Mouse (Mus musculus): ENCODE measurements around the gene Nckap1l. TPM values are rescaled to one million over a fixed set of nuclear protein-coding genes. Genes with fewer than 3 reads are reported as not detected.

The Nckap1l gene
- polyA plus RNA-seq, 1 experiment from 2014 or later = 1.5 TPM

DNA sequence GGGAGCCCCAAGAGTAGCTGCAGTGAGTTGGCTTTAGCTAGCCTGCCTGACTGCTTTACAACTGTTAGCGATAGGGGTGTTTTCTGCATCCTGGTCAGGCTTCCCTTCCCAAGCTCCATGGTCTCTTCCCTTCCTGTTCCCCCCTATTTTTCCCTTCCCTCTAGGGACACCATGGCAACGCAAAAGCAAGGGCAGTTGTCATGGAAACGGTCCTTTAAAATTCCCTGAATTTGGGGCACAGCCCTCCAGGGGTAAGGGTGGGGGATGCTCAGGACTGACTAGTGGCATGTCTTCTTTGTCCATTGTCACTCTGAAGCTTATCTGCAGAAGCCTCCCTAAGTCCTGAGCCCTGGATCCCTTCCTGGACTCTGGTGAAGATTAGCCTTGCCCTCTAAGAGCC, 69.6 kb downstream of the Nckap1l start:
- Histone ChIP-seq H3K36me3 (ENCODE audit: control insufficient read depth, insufficient read depth, low read length) (peaks cover 26% of the 10 kb centered on the region), H3K4me3 (ENCODE audit: low read depth, low read length) (no peak overlapping the region), H3K9ac (ENCODE audit: low read depth, low read length) (no peak overlapping the region), H3K9me3 (replicated peaks; ENCODE audit: control insufficient read depth, low read length, poor library complexity, severe bottlenecking) (no peaks in the 10 kb centered on the region), H3K27ac (ENCODE audit: low read length) (peak overlapping the region; percentile 61; the same call in 1 of the 2 replicates), H3K4me1 (ENCODE audit: control insufficient read depth, insufficient read depth, low read length) (peaks cover 34% of the 10 kb centered on the region), H3K27me3 (ENCODE audit: control insufficient read depth, insufficient read depth, low read depth, low read length) (no peaks in the 10 kb centered on the region), H3K4me2 (ENCODE audit: low read length) (no peak overlapping the region)
- 21% methylated on average over 3 of the region's 3 CpGs for WGBS
- no peak for ATAC-seq

DNA sequence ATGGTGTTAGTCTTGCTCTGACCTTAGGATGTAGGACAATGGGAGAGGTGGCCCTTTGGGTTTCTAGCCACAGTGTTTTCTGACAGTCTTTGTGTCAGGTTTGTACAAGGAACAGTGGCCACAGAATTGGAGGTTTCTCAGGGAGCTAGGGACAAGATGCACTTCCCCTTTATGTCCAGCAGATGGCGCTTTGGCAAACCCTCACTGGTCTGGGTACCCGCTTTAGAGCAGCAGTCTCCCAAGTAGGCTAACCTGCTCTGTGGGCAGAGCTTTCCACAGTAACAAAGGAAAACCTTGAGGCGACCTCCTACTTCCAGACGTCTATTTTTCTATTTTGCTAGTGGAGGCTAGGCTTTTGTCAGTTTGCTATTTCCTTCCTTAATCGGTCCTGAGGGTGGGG, 76.8 kb downstream of the Nckap1l start:
- Histone ChIP-seq H3K9me3 (replicated peaks; ENCODE audit: control insufficient read depth, low read length, poor library complexity, severe bottlenecking) (no peaks in the 10 kb centered on the region), H3K4me3 (ENCODE audit: low read depth, low read length) (no peak overlapping the region), H3K27me3 (ENCODE audit: control insufficient read depth, insufficient read depth, low read depth, low read length) (no peaks in the 10 kb centered on the region), H3K27ac (ENCODE audit: low read length) (peak overlapping the region; percentile 63), H3K4me2 (ENCODE audit: low read length) (no peak overlapping the region), H3K36me3 (ENCODE audit: control insufficient read depth, insufficient read depth, low read length) (peaks cover 9% of the 10 kb centered on the region), H3K9ac (ENCODE audit: low read depth, low read length) (0 out of 2 replicates have a peak overlapping the region, but pooled peaks have one; percentile 20), H3K4me1 (ENCODE audit: control insufficient read depth, insufficient read depth, low read length) (peaks cover 15% of the 10 kb centered on the region)
- WGBS = 5% methylated on average over 5 of the region's 5 CpGs
- ATAC-seq = peak; percentile 77

DNA sequence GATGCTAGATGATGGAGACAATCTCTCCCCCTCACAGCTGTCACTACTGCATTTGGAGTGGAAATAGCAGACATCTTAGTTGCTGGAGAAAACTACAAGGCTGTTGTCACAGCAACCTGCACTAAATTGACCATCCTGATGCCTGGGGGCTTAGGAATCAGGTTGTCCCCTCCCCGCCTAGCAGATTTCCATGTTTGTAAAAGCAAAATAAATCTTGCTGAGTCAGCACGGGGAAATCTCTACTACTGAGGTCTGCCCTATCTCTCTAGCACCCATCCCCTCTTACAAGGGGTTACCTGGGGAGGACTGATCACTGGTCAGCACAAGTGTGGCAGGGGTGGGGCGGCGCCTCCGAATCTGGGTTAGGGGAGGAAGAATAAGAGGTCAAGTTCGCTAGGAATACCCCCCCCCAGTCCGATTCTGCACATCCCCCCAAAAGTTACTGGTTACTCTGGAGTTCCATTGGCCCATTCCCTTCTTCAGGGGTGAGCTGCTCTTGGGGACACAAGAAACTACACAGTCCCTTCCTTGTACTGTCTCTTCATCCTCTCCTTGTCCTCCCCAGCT, 80.5 kb downstream of the Nckap1l start:
- ATAC-seq = no peak
- Histone ChIP-seq H3K27me3 (ENCODE audit: control insufficient read depth, insufficient read depth, low read depth, low read length) (no peaks in the 10 kb centered on the region), H3K27ac (ENCODE audit: low read length) (no peak overlapping the region), H3K4me3 (ENCODE audit: low read depth, low read length) (no peak overlapping the region), H3K9ac (ENCODE audit: low read depth, low read length) (no peak overlapping the region), H3K9me3 (replicated peaks; ENCODE audit: control insufficient read depth, low read length, poor library complexity, severe bottlenecking) (no peaks in the 10 kb centered on the region), H3K36me3 (ENCODE audit: control insufficient read depth, insufficient read depth, low read length) (no peaks in the 10 kb centered on the region), H3K4me2 (ENCODE audit: low read length) (no peak overlapping the region), H3K4me1 (ENCODE audit: control insufficient read depth, insufficient read depth, low read length) (peaks cover 34% of the 10 kb centered on the region)
- WGBS = 83% methylated on average over 7 of the region's 7 CpGs

DNA sequence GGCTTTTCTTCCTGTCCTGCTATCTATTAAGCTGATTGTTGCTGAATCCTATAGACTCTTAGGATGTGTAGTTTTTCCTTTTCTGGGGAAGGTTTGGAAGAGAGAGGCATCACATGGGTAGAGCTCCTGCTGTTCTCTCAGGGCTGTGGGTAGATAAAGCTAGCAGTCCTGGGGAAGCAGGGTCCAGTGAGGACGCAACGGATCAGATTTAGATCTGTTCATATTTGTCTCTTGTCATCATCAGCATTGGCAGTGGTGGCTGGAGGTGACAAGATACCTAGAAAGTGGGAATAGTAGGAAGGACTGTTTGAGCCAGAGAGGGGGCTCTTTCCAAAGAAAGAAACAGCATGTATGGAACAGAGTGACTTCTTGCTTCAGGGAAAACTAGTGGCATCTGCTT, 81.4 kb downstream of the Nckap1l start:
- no peak overlapping the region for H3K9ac ChIP-seq (ENCODE audit: low read depth, low read length)
- H3K4me2 ChIP-seq (ENCODE audit: low read length) = no peak overlapping the region
- no peaks in the 10 kb centered on the region for H3K36me3 ChIP-seq (ENCODE audit: control insufficient read depth, insufficient read depth, low read length)
- H3K9me3 ChIP-seq (replicated peaks; ENCODE audit: control insufficient read depth, low read length, poor library complexity, severe bottlenecking) = no peaks in the 10 kb centered on the region
- no peaks in the 10 kb centered on the region for H3K27me3 ChIP-seq (ENCODE audit: control insufficient read depth, insufficient read depth, low read depth, low read length)
- peaks cover 34% of the 10 kb centered on the region for H3K4me1 ChIP-seq (ENCODE audit: control insufficient read depth, insufficient read depth, low read length)
- no peak overlapping the region for H3K27ac ChIP-seq (ENCODE audit: low read length)
- ATAC-seq = no peak
- 75% methylated on average over 2 of the region's 2 CpGs for WGBS
- H3K4me3 ChIP-seq (ENCODE audit: low read depth, low read length) = no peak overlapping the region

DNA sequence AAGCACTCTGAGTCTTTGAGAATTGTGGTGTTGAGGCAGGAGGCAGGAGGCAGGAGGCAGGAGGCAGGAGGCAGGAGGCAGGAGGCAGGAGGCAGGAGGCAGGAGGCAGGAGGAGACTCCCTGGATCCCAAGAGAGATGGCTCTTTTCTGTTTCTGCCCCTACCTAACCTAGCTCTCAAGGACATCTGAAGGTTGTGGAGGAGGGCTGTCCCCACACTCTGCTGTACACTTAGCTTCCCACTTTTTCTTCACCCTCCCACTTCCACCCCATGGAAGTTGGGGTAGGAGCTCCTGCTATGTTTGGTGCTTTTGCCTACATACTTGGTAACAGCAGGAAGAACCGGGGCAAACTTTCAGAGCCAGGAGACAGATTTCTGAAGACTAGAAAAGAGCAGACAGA, 82.2 kb downstream of the Nckap1l start:
- H3K27me3 ChIP-seq (ENCODE audit: control insufficient read depth, insufficient read depth, low read depth, low read length) = no peaks in the 10 kb centered on the region
- peak overlapping the region; percentile 24; the same call in 1 of the 2 replicates for H3K4me2 ChIP-seq (ENCODE audit: low read length)
- peaks cover 30% of the 10 kb centered on the region for H3K4me1 ChIP-seq (ENCODE audit: control insufficient read depth, insufficient read depth, low read length)
- no peak overlapping the region; the same call in 1 of the 2 replicates for H3K9ac ChIP-seq (ENCODE audit: low read depth, low read length)
- no peaks in the 10 kb centered on the region for H3K36me3 ChIP-seq (ENCODE audit: control insufficient read depth, insufficient read depth, low read length)
- no peaks in the 10 kb centered on the region for H3K9me3 ChIP-seq (replicated peaks; ENCODE audit: control insufficient read depth, low read length, poor library complexity, severe bottlenecking)
- ATAC-seq = no peak
- H3K27ac ChIP-seq (ENCODE audit: low read length) = no peak overlapping the region
- no peak overlapping the region for H3K4me3 ChIP-seq (ENCODE audit: low read depth, low read length)
- 56% methylated on average over 1 of the region's 1 CpGs for WGBS

DNA sequence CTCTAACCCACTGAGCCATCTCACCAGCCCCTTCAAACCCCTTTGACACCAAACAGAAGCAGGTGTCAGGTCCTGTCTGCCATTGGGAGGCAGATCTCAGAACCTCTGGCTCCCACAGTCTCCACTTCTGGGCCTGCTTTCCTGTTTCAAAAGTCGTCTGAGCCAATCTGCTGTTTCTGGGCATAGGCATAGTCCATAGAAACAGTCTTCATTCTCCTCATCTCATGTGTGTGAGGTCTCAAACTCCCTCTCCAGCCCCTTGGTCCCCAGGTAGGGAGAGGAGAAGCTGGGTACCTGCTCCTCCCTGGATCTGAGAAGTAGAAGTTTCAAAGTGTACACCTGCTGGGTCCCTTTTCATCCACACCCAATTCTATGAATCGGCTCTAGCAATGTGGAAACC, 82.9 kb downstream of the Nckap1l start:
- Histone ChIP-seq H3K4me1 (ENCODE audit: control insufficient read depth, insufficient read depth, low read length) (peaks cover 25% of the 10 kb centered on the region), H3K27me3 (ENCODE audit: control insufficient read depth, insufficient read depth, low read depth, low read length) (no peaks in the 10 kb centered on the region), H3K27ac (ENCODE audit: low read length) (peak overlapping the region; percentile 84), H3K4me3 (ENCODE audit: low read depth, low read length) (peak overlapping the region; percentile 78), H3K4me2 (ENCODE audit: low read length) (peak overlapping the region; percentile 85), H3K36me3 (ENCODE audit: control insufficient read depth, insufficient read depth, low read length) (no peaks in the 10 kb centered on the region), H3K9ac (ENCODE audit: low read depth, low read length) (peak overlapping the region; percentile 92), H3K9me3 (replicated peaks; ENCODE audit: control insufficient read depth, low read length, poor library complexity, severe bottlenecking) (no peaks in the 10 kb centered on the region)
- WGBS = 28% methylated on average over 2 of the region's 2 CpGs
- no peak for ATAC-seq

DNA sequence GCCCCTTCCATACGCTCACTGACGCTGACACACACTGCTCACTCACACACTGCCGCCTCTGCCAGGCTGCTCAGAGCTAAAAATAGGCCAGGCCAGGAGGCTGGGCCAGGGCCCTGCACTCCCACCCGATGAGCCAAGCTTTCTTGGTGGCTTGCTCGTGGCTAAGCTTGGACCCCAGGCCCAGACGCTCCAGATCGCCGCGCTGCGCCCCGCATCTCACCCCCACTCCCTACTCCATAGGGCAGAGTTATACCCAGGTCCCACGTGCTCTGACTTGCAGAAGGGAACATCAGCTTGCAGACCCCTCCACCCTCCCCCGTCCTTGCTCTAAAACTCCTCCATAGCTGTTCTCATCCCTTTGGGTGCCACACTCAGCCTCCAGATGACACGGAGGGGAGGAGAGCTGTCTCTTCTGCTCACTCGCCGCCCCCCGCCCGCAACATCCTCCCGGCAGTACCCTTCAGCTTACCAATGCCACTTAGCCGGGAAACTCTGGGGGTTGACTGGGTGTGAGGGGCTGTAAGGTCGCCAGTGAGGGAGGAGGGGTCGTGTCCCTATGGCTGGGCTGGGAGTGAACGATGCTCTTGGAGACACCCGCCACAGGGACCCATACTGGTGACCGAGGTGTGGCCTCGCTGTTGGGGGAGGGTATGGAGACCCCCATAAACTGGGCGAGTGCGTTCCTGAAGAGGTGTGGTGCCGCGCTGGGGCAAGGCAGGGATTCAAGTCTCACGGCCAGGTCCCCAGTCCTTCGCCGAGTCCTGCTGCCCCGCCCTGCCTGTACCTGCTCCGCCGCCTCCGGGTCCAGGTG, 83.6 kb downstream of the Nckap1l start:
- peak overlapping the region; percentile 84 for H3K27ac ChIP-seq (ENCODE audit: low read length)
- ATAC-seq = peak; percentile 76
- no peaks in the 10 kb centered on the region for H3K27me3 ChIP-seq (ENCODE audit: control insufficient read depth, insufficient read depth, low read depth, low read length)
- H3K4me1 ChIP-seq (ENCODE audit: control insufficient read depth, insufficient read depth, low read length) = peaks cover 25% of the 10 kb centered on the region
- under 1% methylated on average over 37 of the region's 37 CpGs for WGBS
- no peaks in the 10 kb centered on the region for H3K9me3 ChIP-seq (replicated peaks; ENCODE audit: control insufficient read depth, low read length, poor library complexity, severe bottlenecking)
- peak overlapping the region; percentile 78 for H3K4me3 ChIP-seq (ENCODE audit: low read depth, low read length)
- H3K4me2 ChIP-seq (ENCODE audit: low read length) = peak overlapping the region; percentile 85
- H3K9ac ChIP-seq (ENCODE audit: low read depth, low read length) = peak overlapping the region; percentile 92
- H3K36me3 ChIP-seq (ENCODE audit: control insufficient read depth, insufficient read depth, low read length) = no peaks in the 10 kb centered on the region

DNA sequence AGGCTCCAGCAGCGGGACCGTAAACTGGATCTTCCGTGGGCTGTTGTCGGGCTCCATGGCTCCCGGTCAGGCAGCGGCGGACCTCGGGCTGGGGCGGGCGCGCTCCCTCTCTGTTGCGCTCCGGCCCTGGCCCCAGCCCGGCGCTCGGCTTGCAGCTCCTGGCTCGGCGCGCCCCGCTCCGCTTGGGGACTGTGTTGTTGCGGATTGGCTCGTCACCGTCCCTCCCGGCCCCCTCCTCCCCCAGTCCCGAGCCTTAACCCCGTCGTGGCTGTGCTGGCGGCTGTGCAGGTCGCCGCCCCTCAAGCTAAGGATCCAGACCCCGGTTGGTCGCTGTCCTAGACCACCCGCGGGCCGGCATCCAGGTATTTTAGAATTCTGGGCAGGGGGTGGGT, 84.2 kb downstream of the Nckap1l start, which contains the start of gene Ppp1r1a:
Gene Ppp1r1a, minus strand, starts transcription at position 182 of the 392 bp plus-strand sequence.
- peak within 1 kb of the TSS; percentile 78 for H3K4me3 ChIP-seq (ENCODE audit: low read depth, low read length)
- peak within 1 kb of the TSS; percentile 92 for H3K9ac ChIP-seq (ENCODE audit: low read depth, low read length)
- H3K4me1 ChIP-seq (ENCODE audit: control insufficient read depth, insufficient read depth, low read length) = peaks cover 25% of the 10 kb centered on the region
- no peaks in the 10 kb centered on the region for H3K9me3 ChIP-seq (replicated peaks; ENCODE audit: control insufficient read depth, low read length, poor library complexity, severe bottlenecking)
- H3K4me2 ChIP-seq (ENCODE audit: low read length) = peak within 1 kb of the TSS; percentile 85
- under 1% methylated on average over 32 of the region's 36 CpGs for WGBS
- no peaks in the 10 kb centered on the region for H3K36me3 ChIP-seq (ENCODE audit: control insufficient read depth, insufficient read depth, low read length)
- no peaks in the 10 kb centered on the region for H3K27me3 ChIP-seq (ENCODE audit: control insufficient read depth, insufficient read depth, low read depth, low read length)
- ATAC-seq = peak; percentile 90
- H3K27ac ChIP-seq (ENCODE audit: low read length) = peak within 1 kb of the TSS; percentile 84

DNA sequence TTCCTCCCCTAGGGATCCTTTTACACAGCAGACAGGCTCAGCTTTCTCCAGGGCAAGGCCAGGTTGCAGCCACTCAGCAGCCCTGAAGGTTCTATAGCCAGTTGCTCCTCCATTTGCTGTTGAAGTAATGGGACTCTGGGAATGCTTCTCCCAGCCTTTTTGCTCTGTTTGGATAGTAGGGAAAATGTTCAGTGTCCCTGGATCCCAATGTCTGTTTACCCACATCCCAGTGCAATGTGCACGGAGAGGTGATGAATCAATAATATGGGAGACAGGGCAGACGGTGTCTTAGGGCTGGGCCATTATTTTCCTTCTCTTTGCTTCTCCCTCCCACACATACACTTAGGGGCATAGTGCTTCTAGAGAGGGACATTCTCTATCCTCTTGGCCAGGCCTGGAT, 85.7 kb downstream of the Nckap1l start:
- Histone ChIP-seq H3K9ac (ENCODE audit: low read depth, low read length) (no peak overlapping the region), H3K27me3 (ENCODE audit: control insufficient read depth, insufficient read depth, low read depth, low read length) (no peaks in the 10 kb centered on the region), H3K36me3 (ENCODE audit: control insufficient read depth, insufficient read depth, low read length) (no peaks in the 10 kb centered on the region), H3K9me3 (replicated peaks; ENCODE audit: control insufficient read depth, low read length, poor library complexity, severe bottlenecking) (no peaks in the 10 kb centered on the region), H3K27ac (ENCODE audit: low read length) (no peak overlapping the region), H3K4me1 (ENCODE audit: control insufficient read depth, insufficient read depth, low read length) (peaks cover 23% of the 10 kb centered on the region), H3K4me3 (ENCODE audit: low read depth, low read length) (no peak overlapping the region), H3K4me2 (ENCODE audit: low read length) (no peak overlapping the region)
- no peak for ATAC-seq
- 65% methylated on average over 2 of the region's 2 CpGs for WGBS

Data from midbrain, embryonic 16.5 days (tissue).